Mouse (Mus musculus): ENCODE results near the gene Zfp689.
"Not testable (repeated sequence)": the region's sequence is repeated elsewhere in the genome, so short reads cannot be mapped to it uniquely, and the experiment has no call there.

Zfp689 gene

GRCm38 (mm10) chr7:127470743-127471645, 22.0 kb upstream of the Zfp689 start:
- DNase-seq (ENCODE audit: low spot score in 2 of 2) = peak; percentile 96

- DNase-seq (ENCODE audit: low spot score in 2 of 2) = peak; percentile 25 to 27
These were observed 21.2 kb upstream of the Zfp689 start for GRCm38 (mm10) chr7:127470011-127470715.

- DNase-seq (ENCODE audit: low spot score in 2 of 2) = no peak
These were observed 17.6 kb upstream of the Zfp689 start for GRCm38 (mm10) chr7:127466606-127467005.

GRCm38 (mm10) chr7:127465670-127466069, 16.7 kb upstream of the Zfp689 start:
- not testable (repeated sequence) for DNase-seq (ENCODE audit: low spot score in 2 of 2)

GRCm38 (mm10) chr7:127465191-127465590, 16.2 kb upstream of the Zfp689 start:
- no peak for DNase-seq (ENCODE audit: low spot score in 2 of 2)

- DNase-seq (ENCODE audit: low spot score in 2 of 2) = not testable (repeated sequence)
These were observed 10.4 kb upstream of the Zfp689 start, which contains the start of gene Prr14 for GRCm38 (mm10) chr7:127459311-127459710. TSS of gene Prr14 (plus strand) at chr7:127459611.

- not testable (repeated sequence) for DNase-seq (ENCODE audit: low spot score in 2 of 2)
These were observed 9.6 kb upstream of the Zfp689 start for GRCm38 (mm10) chr7:127458371-127459122.

GRCm38 (mm10) chr7:127454905-127455304, 5.9 kb upstream of the Zfp689 start:
- no peak for DNase-seq (ENCODE audit: low spot score in 2 of 2)

- no peak for DNase-seq (ENCODE audit: low spot score in 2 of 2)
These were observed 4.1 kb upstream of the Zfp689 start for GRCm38 (mm10) chr7:127453056-127453455.

GRCm38 (mm10) chr7:127449966-127450365, 1.0 kb upstream of the Zfp689 start:
- no peak for DNase-seq (ENCODE audit: low spot score in 2 of 2)

GRCm38 (mm10) chr7:127443976-127444375, 5.0 kb downstream of the Zfp689 start:
- no peak for DNase-seq (ENCODE audit: low spot score in 2 of 2)

- no peak for DNase-seq (ENCODE audit: low spot score in 2 of 2)
These were observed 11.2 kb downstream of the Zfp689 start for GRCm38 (mm10) chr7:127437724-127438123.

GRCm38 (mm10) chr7:127435206-127435605, 13.8 kb downstream of the Zfp689 start:
- DNase-seq (ENCODE audit: low spot score in 2 of 2) = no peak

GRCm38 (mm10) chr7:127426354-127426753, 22.6 kb downstream of the Zfp689 start:
- DNase-seq (ENCODE audit: low spot score in 2 of 2) = peak; percentile 60 to 72

- no peak for DNase-seq (ENCODE audit: low spot score in 2 of 2)
These were observed 23.0 kb downstream of the Zfp689 start for GRCm38 (mm10) chr7:127425911-127426310.

GRCm38 (mm10) chr7:127425291-127425690, 23.7 kb downstream of the Zfp689 start:
- no peak for DNase-seq (ENCODE audit: low spot score in 2 of 2)

- DNase-seq (ENCODE audit: low spot score in 2 of 2) = peak; percentile 14 to 40
These were observed 26.7 kb downstream of the Zfp689 start for GRCm38 (mm10) chr7:127422247-127422646.

GRCm38 (mm10) chr7:127421388-127422191, 27.4 kb downstream of the Zfp689 start, which contains the start of gene Zfp688:
TSS of gene Zfp688 (minus strand) at chr7:127422068.
- DNase-seq (ENCODE audit: low spot score in 2 of 2) = peak; percentile 94 to 95

GRCm38 (mm10) chr7:127411418-127411817, 37.5 kb downstream of the Zfp689 start:
- DNase-seq (ENCODE audit: low spot score in 2 of 2) = no peak

- peak; percentile 81 to 91 for DNase-seq (ENCODE audit: low spot score in 2 of 2)
These were observed 42.7 kb downstream of the Zfp689 start, which contains the start of gene Zfp764 for GRCm38 (mm10) chr7:127406002-127406987. TSS of gene Zfp764 (minus strand) at chr7:127406822.

Measured in heart, adult 9 months (tissue).